Mouse (Mus musculus): ENCODE results near the gene Ftl1. TPM values are rescaled to one million over a fixed set of nuclear protein-coding genes. Genes with fewer than 3 reads are reported as not detected.
A peak's percentile ranks its signal among the peaks of the same experiment; 100 is the strongest.

The Ftl1 gene
- total RNA-seq, 4 experiments from 2014 or later = 164 to 329 (median 254) TPM

DNA sequence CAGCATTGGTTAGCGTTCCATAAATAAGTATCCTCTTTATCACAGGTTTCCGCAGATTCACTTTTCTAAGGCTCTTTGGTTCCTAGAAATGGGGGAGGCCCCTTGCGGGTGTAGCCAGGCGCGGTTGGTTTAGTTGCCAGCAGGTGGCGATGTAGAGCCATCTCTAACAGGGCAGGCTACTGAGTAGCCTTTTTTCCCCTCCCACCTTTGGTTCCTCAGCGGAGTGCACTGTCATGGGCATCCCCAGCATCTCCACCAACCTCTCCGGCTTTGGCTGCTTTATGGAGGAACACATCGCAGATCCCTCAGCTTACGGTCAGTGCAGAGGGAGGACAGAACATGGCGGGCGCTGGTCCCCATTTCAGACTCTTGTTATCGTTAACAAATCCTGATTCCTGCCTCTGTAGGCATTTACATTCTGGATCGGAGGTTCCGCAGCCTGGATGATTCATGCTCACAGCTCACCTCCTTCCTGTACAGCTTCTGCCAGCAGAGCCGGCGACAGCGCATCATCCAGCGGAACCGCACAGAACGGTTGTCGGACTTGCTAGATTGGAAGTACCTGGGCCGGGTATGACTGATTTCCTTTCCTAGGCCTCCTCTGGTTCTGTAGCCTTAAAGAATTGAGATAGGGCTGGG lies 8.2 kb downstream of the Ftl1 start:
- DNase-seq (ENCODE audit: low spot score) = peak; percentile 80

DNA sequence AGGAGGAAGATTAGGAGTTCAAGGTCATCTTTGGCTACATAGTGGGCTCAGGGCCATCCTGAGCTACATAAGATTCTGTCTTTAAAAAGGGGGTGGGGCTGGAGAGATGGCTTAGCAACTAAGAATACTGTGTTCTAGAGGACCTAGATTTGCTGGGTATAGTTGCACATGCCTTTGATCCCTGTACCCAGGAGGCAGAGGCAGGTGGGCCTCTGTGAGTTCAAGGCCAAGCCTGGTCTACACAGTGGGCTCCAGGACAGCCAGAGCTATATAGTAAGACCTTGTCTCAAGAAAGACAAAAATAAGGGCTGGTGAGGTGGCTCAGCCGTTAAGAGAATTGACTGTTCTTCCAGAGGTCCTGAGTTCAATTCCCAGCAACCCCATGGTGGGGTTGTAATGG lies 9.7 kb downstream of the Ftl1 start:
- no peak for DNase-seq (ENCODE audit: low spot score)

DNA sequence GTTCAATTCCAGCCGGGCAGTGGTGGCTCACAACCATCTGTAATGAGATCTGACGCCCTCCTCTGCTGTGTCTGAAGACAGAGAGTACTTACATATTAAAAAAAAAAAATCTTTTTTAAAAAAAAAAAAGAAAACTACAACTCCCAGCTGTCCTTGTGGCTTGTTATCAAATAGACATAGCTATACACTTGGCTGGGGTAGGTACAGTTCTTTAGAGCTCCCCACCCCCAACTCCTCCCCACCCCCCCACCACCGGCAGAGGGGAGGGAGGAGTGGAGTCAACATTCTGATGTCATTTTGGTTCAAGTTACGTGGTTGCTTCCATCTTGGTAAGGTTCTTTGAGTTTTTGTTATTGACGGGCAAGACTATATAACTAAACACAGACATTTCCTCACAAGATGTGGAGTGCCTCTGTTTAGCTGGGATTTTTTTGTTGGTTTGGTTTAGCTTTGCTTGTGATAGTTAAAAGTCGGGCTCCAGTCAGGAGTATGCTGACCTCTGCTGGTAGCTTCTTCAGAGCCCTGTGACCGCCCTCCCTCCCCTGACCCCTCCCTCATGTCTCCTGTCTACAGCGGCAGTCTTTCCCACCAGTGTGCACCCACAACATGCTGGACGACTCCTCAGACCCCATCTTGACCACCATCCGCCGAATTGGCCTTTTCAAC lies 12.2 kb downstream of the Ftl1 start:
- DNase-seq (ENCODE audit: low spot score) = no peak

DNA sequence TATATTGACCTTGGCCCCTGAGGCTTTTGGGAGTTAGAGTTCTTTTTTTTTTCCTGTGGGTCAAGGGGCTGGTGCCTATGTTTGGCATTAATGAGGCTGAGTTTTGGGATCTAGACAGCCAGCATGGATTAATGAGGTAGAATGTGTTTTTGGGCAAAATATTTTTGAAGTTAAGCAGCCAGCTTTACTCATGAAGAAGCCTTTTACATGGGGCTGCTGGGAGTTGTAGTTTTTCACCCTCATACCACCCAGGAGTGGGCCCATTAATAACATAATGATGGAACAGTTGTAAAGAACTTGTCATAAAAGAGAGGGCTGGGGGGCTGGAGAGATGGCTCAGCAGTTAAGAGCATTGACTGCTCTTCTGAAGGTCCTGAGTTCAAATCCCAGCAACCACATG lies 13.1 kb downstream of the Ftl1 start:
- DNase-seq (ENCODE audit: low spot score) = no peak

DNA sequence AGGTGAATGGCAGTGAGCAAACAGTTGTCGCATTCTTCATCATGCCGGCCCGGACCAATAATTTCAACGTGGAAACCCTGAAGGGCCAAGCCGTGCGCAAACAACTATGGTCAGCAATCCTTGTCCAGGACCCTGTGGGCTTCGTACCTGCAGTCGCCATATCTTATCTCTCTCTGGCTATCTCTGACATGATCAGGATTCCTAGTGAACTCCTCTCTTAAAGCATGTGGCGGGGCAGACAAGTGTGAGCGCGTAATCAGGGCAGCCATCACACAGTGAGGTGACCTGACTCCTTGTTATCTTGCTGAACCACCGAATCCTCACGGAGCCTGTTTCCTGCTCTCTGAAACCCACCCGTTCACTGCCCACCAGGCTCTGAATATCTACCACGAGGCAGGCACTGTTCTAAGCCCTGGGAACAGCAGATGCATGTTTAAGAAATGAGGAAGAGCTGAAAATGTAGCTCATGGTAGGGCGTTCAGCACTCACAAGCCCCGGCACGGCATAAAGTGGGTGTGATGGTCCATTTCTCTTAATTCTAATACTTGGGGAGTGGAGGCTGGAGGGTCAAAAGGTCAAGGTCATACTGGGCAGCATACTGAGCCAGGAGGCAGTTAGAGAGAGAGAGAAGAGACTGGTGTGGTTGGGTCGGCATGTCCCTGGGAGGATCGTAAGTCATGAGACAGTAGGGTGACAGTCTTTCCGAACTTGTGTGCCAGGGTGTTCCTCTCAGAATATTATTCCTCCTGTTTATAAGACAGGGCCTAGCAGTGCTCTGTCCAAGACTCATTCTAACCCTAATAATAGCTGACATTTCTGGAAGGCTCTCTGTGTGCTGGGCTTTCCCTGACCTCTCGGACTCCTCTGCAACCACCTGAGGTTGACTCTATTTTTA lies 15.9 kb downstream of the Ftl1 start:
- no peak for DNase-seq (ENCODE audit: low spot score)

DNA sequence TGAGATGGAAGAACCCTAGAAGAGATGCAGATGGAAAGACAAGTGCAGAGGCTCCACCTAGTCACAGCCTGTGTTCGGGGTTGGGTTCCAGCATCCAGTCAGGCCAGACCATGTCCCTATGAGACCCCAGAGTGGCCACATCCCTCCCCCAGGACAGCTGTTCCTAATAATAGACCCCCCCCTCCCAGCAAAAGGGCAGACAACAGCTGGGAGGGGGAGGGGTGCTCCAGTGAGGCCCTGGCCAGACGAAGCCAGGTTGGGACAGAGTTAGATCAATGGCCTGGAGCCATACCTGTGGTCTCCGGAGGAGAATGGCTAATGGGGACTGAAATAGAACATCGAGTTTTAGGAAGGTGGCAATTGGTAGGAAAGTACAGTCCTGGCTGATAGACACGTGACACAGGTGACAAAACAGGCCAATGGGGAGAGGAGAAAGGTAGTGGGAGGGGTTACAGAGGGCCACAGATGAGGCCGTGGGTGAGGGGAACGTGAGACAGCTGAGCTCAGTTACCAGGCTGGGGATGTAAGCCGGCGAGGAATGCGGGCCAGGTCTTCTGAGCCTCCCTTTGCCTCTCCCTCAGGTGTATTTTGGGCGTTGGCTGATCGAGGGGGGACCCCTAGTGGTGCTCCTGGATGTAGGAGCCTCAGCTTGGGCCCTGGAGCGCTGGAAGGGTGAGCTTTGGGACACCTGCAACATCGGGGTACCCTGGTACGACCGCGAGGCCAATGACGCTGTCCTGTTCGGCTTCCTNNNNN lies 22.0 kb downstream of the Ftl1 start, which contains the start of gene Ruvbl2:
TSS of gene Ruvbl2 (minus strand) at position 576 of the 756 bp plus-strand sequence.
- no peak for DNase-seq (ENCODE audit: low spot score)

DNA sequence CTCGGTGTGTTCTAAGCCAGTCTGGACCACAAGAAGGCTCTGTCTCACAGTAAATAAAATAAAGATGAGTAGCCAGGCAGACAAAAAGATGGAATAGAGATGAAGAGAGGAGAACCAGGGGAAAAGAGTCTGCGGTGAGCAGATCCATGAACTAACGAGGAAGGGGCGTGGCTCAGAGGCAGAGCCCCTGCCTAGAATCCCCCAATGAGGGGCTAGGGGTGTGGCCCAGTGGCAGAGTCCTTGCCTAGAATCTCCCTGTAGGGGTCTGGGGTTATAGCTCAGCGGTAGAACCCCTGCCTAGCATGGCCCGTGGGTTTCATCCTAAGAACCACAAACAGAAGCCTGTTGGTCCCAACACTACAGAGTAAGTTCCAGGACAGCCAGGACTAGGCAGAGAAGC lies 22.6 kb downstream of the Ftl1 start:
- no peak for DNase-seq (ENCODE audit: low spot score)

DNA sequence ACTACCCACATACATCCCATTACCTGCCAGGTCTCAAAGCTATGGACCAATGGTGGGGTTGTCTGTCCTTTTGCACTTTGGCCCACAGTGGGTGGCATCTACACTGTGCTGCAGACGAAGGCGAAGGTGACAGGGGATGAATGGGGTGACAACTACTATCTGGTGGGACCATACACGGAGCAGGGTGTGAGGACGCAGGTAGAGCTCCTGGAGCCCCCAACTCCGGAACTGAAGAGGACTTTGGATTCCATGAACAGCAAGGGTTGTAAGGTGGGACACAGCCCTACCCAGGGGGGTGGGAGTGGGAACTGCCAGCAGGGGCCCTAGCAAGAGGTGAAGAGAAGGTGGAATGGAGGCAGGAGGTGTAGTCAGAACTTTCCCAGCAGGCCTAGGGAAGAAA lies 23.2 kb downstream of the Ftl1 start:
- no peak for DNase-seq (ENCODE audit: low spot score)

DNA sequence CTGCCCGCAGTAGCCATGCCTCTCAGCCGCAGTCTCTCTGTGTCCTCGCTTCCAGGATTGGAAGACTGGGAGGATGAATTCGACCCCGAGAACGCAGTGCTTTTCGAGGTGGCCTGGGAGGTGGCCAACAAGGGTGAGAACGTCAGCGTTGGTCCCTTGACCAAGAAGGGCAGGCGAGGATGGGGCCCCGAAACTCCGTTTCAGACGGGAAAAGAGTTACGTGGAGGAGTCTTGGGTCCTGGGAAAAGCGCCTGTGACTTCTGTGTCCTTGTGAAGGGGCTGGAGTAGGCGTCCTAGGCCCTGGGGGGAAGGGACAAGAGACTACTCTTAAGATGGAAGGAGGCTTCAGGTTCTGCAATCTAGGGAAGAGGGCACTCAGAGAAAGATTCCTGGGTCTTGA lies 24.6 kb downstream of the Ftl1 start:
- DNase-seq (ENCODE audit: low spot score) = no peak

DNA sequence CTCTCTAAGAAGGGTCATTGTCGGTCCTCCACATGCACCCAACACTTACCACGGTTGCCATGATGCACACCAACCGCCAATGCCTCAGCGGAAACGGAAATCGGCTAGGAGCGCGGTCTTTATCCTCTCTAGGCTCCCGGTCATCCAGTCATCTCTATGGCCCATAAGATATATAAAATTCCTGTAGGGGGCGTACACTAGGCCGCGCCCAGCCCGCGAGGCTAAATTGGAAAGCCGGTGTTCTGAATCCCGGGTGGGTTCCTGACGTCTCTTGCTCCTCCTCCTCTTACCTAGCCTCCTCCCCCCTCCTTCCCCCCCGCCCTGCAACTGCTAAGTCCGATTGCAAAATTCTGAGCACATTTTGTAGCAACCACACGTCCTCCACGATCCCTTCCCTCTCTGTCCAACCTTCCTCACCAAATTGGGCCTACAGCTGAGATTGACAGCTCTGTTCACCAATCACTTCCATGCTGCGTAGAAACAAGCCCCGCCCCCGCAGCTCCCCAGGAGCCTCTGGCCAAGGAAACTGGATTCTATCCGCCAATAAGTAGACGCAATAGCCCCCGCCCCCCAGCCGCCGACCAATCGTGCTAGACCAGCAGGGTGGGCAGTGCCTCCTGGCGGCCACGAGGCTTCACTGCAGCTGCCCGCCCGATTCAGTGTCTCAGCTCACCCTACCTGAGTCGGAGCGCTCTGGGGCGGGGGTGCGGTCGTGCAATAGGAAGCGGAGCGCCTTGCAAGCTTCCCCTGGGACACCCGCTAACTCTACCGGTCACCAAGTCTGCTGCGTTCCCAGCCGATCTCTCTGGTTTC lies 25.3 kb downstream of the Ftl1 start, which contains the start of gene Gys1:
TSS of gene Gys1 (plus strand) at position 642 of the 813 bp plus-strand sequence.
- DNase-seq (ENCODE audit: low spot score) = peak; percentile 100

DNA sequence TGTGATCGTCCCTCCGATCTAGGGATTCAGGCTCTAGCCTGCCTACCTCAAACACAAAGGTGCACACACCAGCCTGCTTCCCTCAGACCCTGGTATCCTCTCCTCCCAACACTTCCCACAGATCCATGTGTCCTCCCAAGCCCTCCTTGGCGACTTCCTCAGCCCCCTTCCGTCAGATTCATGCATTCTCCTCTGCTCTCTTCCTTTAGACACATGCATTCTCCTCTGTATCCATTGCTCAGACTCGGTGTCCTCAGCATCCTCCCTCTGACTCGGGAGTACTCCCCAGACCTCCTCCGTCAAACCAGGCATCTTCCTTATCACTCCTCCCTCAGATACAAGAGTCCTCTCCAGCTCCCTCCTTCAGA lies 25.9 kb downstream of the Ftl1 start:
- no peak for DNase-seq (ENCODE audit: low spot score)

DNA sequence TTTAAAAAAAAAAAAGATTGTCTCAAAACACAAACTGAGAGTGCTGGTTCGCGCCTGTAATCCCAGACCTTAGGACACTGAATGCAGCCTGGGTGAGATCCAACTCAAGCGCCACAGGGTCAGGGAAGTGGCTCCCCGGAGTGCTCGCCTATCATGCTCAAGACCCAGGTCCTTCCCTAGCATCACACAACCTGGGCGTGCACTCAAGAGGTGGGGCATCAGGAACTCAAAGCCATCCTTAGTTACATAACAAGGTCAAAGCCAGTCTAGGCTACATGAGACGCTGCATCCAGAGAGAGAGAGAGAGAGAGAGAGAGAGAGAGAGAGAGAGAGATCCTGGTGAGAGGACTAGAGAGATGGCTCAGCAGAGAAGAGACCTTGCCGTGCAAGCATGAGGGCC lies 33.1 kb downstream of the Ftl1 start:
- DNase-seq (ENCODE audit: low spot score) = no peak

DNA sequence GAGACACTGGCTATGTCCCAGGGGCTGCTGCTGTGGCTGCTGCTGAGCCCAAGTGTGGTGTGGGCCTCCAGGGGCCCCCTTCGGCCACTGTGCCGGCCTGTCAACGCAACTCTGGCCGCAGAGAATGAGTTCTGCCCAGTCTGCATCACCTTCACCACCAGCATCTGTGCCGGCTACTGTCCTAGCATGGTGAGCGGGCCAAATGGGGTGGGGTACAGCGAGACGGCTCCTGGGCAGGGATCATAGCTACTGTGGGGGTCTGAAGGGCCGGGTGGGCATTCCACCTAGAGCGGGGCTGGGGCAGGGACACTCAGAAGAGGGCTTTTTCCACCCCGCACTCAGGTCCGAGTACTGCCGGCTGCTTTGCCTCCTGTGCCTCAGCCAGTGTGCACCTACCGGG lies 38.5 kb downstream of the Ftl1 start:
- no peak for DNase-seq (ENCODE audit: low spot score)

DNA sequence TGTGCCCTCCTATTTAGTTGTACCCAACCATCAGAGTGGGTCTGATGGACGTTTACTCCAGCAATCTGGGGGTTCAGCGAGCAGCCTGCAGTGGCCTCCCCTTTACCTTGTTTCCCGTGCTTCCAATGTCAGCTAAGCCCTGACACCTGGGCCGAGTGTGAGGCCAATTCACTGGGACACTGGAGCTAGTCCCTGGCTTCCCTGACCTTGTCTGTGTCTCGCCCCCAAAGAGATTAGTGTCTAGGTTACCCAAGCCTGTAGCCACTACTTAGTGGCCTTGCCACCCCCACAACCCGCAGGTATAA lies 39.1 kb downstream of the Ftl1 start, which contains the start of gene Lhb:
TSS of gene Lhb (plus strand) at position 206 of the 305 bp plus-strand sequence.
- no peak for DNase-seq (ENCODE audit: low spot score)

DNA sequence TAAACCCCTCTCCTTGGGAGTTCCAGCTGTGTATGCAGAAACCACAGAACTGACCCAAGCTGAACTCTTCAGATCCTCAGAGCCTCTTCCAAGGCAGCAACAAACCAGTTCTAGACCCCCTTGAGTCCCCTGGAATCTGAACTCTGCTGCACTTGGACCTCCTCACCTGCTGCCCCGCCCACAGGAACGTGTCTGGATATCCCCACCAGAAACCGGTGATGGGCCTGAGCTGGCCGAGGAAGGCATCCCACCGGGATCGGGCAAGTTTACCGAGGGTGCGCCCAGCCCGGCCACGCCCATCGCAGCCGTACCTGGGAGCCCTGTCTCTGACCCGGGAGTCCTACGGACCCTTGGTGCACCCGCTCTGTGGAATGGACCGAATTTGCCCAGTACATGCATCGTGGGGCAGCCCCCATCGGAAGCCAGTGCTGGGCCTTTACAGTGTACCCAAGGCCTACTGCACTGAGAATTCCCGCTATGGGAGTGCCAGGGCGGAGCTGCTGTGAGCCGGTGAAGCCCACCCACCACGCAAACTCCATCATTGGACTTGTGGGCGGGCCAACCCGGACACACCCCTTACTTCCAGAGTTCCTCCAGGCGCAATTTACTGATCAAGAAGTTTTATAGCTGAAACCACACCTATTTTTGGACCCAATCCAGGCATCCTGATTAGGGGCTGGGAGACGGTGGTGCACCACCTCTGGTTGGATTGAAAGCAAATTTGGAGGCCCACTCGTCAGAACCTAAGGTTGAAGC lies 39.6 kb downstream of the Ftl1 start:
- no peak for DNase-seq (ENCODE audit: low spot score)

DNA sequence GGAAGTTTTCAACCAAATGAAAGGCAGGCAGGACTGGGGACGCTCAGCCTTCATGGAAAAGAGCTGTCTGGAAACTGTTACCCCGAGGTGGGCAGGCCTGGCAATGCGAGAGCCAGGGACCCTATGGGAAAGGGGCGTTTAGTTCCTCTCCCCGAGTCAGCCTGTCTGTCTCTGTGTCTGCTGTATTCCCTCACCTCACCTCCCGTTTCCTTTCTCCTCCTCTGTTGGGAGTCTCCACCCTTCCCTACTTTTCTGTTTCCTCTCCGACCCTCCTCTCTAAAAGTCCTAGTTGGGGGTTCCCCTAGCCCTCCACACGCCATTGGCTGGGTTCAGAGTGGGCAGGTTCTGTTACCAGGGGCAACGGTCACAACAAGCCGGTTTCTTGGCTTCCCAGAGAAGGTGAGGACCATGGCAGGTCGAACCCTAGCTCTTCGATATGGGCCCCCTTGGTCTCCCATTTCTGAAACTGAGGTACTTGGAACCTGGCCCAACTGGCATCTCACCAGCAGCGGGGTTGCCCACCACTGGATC lies 41.7 kb downstream of the Ftl1 start:
- no peak for DNase-seq (ENCODE audit: low spot score)

DNA sequence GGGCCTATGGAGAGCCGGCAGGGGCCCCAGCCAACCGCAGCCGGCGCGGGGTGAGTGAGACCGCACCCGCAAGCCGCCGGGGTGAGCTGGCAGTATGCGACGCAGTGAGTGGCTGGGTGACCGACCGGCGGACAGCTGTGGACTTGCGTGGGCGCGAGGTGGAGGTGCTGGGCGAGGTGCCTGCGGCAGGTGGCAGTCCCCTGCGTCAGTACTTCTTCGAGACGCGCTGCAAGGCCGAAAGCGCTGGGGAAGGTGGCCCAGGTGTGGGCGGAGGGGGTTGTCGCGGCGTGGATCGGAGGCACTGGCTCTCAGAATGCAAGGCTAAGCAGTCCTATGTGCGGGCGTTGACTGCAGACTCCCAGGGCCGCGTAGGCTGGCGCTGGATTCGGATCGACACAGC lies 44.0 kb downstream of the Ftl1 start:
- DNase-seq (ENCODE audit: low spot score) = no peak

DNA sequence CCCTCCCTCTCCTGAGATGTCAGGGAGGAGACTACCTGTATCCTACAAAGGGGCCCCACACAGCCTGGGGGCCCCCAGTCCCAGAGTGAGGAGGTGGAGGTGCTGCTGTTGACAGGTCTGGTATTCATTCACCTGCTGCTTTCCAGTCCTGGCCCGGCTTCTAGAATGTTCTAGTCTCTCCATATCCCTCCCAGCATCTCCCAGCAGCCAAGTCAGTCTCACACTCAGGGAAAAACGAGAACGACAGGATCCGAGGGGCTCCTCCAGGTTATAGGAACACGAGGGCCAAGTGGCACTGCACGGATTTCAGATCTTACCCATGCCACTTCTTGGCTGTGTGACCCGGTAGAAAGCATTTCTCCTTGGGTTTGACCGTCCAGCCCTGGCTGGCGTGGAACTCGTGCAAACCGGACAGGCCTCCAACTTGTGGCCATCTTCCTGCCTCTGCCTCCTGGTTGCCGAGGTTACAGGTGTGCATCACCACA lies 44.9 kb downstream of the Ftl1 start:
- no peak for DNase-seq (ENCODE audit: low spot score)

DNA sequence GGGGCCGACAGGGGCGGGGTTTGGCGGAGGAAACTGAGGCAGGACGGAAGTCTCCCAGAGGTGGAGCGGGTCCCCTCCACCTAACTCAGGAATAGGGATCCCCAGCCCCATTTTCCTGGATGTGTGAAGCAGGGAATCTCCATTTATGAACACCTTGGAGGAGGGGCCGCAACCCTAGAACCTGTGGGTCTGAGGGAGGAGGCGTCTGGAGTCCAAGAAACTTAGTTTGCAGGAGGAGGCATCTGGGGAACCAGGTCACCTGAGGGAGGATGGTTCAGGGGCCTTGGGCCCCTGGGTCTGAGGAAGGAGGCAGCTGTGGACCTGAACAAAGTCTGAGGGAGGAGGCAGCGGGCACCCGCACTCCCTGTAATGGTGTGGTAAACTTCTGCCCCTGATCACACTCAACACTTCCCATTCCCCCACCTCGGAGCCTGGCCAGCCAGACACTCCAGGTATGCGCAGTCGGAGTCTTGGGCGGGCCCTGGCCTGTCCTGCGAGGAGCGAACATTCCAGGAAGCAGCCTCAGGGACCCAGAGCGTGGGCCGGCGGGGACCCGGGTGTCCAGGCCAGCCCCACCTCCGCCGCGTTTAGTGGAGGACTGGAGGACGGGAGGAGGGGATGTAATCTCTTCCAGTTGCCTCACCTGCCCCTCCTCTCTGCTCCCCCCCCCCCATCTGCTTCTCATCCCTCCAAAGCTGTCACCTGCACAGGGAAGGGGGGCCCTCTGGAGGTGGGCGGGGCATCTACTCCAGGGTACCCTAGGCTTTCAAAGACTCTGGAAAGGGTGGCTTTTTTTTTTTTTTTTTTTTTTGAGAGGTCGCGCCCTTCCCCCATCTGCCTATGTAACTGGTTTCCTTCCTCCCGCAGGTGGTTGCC lies 45.6 kb downstream of the Ftl1 start:
- no peak for DNase-seq (ENCODE audit: low spot score)

Data from heart, adult 8-10 months (tissue).